Mouse (Mus musculus): ENCODE measurements around the gene Pcx. TPM values are rescaled to one million over a fixed set of nuclear protein-coding genes. Genes with fewer than 3 reads are reported as not detected.

Pcx gene
- polyA plus RNA-seq, 2 experiments, result 16.4 to 25.6 TPM

GRCm38 (mm10) chr19:4497263-4497973 lies 12.9 kb upstream of the Pcx start:
- DNase-seq (ENCODE audit: low read depth in 3 of 3, low spot score in 3 of 3) (peak; percentile 37 to 56 (median 43)), ATAC-seq (ENCODE audit: insufficient read depth) (peak; percentile 40)
- no peaks in the 10 kb centered on the region for H3K9me3 ChIP-seq (ENCODE audit: control insufficient read depth, low read length)
- H3K27ac ChIP-seq, result no peak overlapping the region
- H3K27me3 ChIP-seq (ENCODE audit: control insufficient read depth, insufficient read depth, low read length), result no peaks in the 10 kb centered on the region
- WGBS (ENCODE audit: insufficient replicate concordance), result 3% methylated on average over 4 of the region's 4 CpGs
- H3K4me2 ChIP-seq (ENCODE audit: low read depth), result no peak overlapping the region
- TF ChIP-seq EP300 (IDR thresholded peaks at IDR 0.05; ENCODE audit: low read depth) (no peak), CTCF (IDR thresholded peaks at IDR 0.05; ENCODE audit: low read depth) (peak; percentile 97)
- H3K9ac ChIP-seq (replicated peaks), result no peak overlapping the region
- no peak overlapping the region for H3K4me3 ChIP-seq (ENCODE audit: insufficient read depth in 1 of 2, low read depth in 2 of 2, low read length in 2 of 2)
- peaks cover 3 to 8% of the 10 kb centered on the region in 2 experiments; a peak in 3 of 4 replicates for H3K4me1 ChIP-seq (replicated peaks; ENCODE audit: control insufficient read depth in 2 of 2, insufficient read depth in 2 of 2, low read length in 1 of 2)
- H3K36me3 ChIP-seq (replicated peaks; ENCODE audit: control insufficient read depth, insufficient read depth, low read depth), result no peaks in the 10 kb centered on the region

GRCm38 (mm10) chr19:4498062-4498933 lies 12.0 kb upstream of the Pcx start, which contains the start of gene 2010003K11Rik:
2010003K11Rik (minus strand) TSS chr19:4498583.
- Histone ChIP-seq H3K4me3 (ENCODE audit: insufficient read depth in 1 of 2, low read depth in 2 of 2, low read length in 2 of 2) (no peak within 1 kb of the TSS), H3K9ac (replicated peaks) (no peak within 1 kb of the TSS), H3K4me2 (ENCODE audit: low read depth) (no peak within 1 kb of the TSS), H3K27ac (no peak within 1 kb of the TSS), H3K9me3 (ENCODE audit: control insufficient read depth, low read length) (no peaks in the 10 kb centered on the region), H3K4me1 (replicated peaks; ENCODE audit: control insufficient read depth in 2 of 2, insufficient read depth in 2 of 2, low read length in 1 of 2) (peaks cover 3 to 8% of the 10 kb centered on the region in 2 experiments; a peak in 3 of 4 replicates), H3K36me3 (replicated peaks; ENCODE audit: control insufficient read depth, insufficient read depth, low read depth) (no peaks in the 10 kb centered on the region), H3K27me3 (ENCODE audit: control insufficient read depth, insufficient read depth, low read length) (no peaks in the 10 kb centered on the region)
- DNase-seq (ENCODE audit: low read depth in 3 of 3, low spot score in 3 of 3) (no peak), ATAC-seq (ENCODE audit: insufficient read depth) (no peak)
- TF ChIP-seq EP300 (IDR thresholded peaks at IDR 0.05; ENCODE audit: low read depth) (no peak), CTCF (IDR thresholded peaks at IDR 0.05; ENCODE audit: low read depth) (no peak)
- 66% methylated on average over 16 of the region's 16 CpGs for WGBS (ENCODE audit: insufficient replicate concordance)

DNA sequence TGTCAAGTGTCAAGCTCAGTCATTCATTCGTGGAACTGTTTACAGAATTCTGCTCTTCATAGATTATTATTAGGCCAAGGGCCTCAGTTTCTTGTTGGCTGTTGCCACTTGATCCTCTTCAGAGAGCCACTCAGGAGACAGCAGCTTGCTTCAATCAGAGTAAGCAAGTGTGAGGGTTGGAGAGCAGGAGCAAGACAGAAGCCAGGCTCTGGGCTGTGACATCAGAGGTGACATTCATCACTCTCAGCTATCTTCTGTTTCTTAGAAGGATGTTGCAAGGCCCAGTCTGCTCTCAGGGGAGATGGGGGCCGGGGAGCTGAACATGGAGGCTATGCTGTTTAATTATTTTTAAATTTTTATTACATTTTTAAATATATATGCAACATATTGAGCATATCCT lies 7.6 kb upstream of the Pcx start:
- DNase-seq (ENCODE audit: low read depth in 3 of 3, low spot score in 3 of 3) (no peak), ATAC-seq (ENCODE audit: insufficient read depth) (no peak)
- WGBS (ENCODE audit: insufficient replicate concordance), result 54% methylated on average over 2 of the region's 2 CpGs
- Histone ChIP-seq H3K27ac (no peak overlapping the region), H3K36me3 (replicated peaks; ENCODE audit: control insufficient read depth, insufficient read depth, low read depth) (no peaks in the 10 kb centered on the region), H3K27me3 (ENCODE audit: control insufficient read depth, insufficient read depth, low read length) (no peaks in the 10 kb centered on the region), H3K9ac (replicated peaks) (no peak overlapping the region), H3K9me3 (ENCODE audit: control insufficient read depth, low read length) (no peaks in the 10 kb centered on the region), H3K4me1 (replicated peaks; ENCODE audit: control insufficient read depth in 2 of 2, insufficient read depth in 2 of 2, low read length in 1 of 2) (peaks cover 3 to 12% of the 10 kb centered on the region in 2 experiments; a peak in 3 of 4 replicates), H3K4me2 (ENCODE audit: low read depth) (no peak overlapping the region), H3K4me3 (ENCODE audit: insufficient read depth in 1 of 2, low read depth in 2 of 2, low read length in 2 of 2) (no peak overlapping the region)
- no peak for TF ChIP-seq CTCF (IDR thresholded peaks at IDR 0.05; ENCODE audit: low read depth)

DNA sequence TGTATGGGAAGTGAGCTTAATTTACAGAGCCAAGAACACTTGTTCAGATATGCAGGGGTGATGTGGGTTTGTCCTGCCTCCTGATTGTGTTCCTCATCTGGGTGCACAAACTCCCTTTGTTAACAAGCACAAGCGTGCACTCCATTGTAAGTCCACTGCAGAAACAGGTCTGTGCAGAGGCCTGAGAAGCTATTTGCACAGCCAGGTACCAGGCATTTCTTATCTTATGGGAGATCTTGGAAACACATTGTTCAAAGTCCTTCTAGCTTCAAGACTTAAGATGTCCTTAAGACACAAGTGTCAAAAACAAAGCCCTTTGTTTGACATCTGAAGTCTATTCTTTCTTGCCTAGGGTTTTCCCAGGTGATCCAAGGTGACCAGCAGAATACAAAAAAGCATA lies 5.4 kb upstream of the Pcx start:
- peaks cover 5 to 16% of the 10 kb centered on the region in 2 experiments; a peak in 3 of 4 replicates for H3K4me1 ChIP-seq (replicated peaks; ENCODE audit: control insufficient read depth in 2 of 2, insufficient read depth in 2 of 2, low read length in 1 of 2)
- no peak overlapping the region for H3K4me2 ChIP-seq (ENCODE audit: low read depth)
- no peak overlapping the region for H3K4me3 ChIP-seq (ENCODE audit: insufficient read depth in 1 of 2, low read depth in 2 of 2, low read length in 2 of 2)
- no peak overlapping the region for H3K27ac ChIP-seq
- no peaks in the 10 kb centered on the region for H3K36me3 ChIP-seq (replicated peaks; ENCODE audit: control insufficient read depth, insufficient read depth, low read depth)
- DNase-seq (ENCODE audit: low read depth in 3 of 3, low spot score in 3 of 3) (no peak), ATAC-seq (ENCODE audit: insufficient read depth) (no peak)
- no peaks in the 10 kb centered on the region for H3K9me3 ChIP-seq (ENCODE audit: control insufficient read depth, low read length)
- WGBS (ENCODE audit: insufficient replicate concordance), result 77% methylated on average over 1 of the region's 1 CpGs
- TF ChIP-seq EP300 (IDR thresholded peaks at IDR 0.05; ENCODE audit: low read depth) (no peak), CTCF (IDR thresholded peaks at IDR 0.05; ENCODE audit: low read depth) (no peak)
- no peak overlapping the region for H3K9ac ChIP-seq (replicated peaks)
- no peaks in the 10 kb centered on the region for H3K27me3 ChIP-seq (ENCODE audit: control insufficient read depth, insufficient read depth, low read length)

GRCm38 (mm10) chr19:4507746-4508145 lies 2.5 kb upstream of the Pcx start:
- DNase-seq (ENCODE audit: low read depth in 3 of 3, low spot score in 3 of 3) (no peak), ATAC-seq (ENCODE audit: insufficient read depth) (no peak)
- no peak overlapping the region for H3K27ac ChIP-seq
- no peak overlapping the region for H3K4me2 ChIP-seq (ENCODE audit: low read depth)
- H3K9ac ChIP-seq (replicated peaks), result no peak overlapping the region
- H3K36me3 ChIP-seq (replicated peaks; ENCODE audit: control insufficient read depth, insufficient read depth, low read depth), result no peaks in the 10 kb centered on the region
- no peaks in the 10 kb centered on the region for H3K9me3 ChIP-seq (ENCODE audit: control insufficient read depth, low read length)
- H3K4me1 ChIP-seq (replicated peaks; ENCODE audit: control insufficient read depth in 2 of 2, insufficient read depth in 2 of 2, low read length in 1 of 2), result peaks cover 11 to 24% of the 10 kb centered on the region in 2 experiments
- H3K4me3 ChIP-seq (ENCODE audit: insufficient read depth in 1 of 2, low read depth in 2 of 2, low read length in 2 of 2), result no peak overlapping the region
- no peak for TF ChIP-seq EP300 (IDR thresholded peaks at IDR 0.05; ENCODE audit: low read depth)
- TF ChIP-seq CTCF (IDR thresholded peaks at IDR 0.05; ENCODE audit: low read depth), result no peak
- H3K27me3 ChIP-seq (ENCODE audit: control insufficient read depth, insufficient read depth, low read length), result no peaks in the 10 kb centered on the region; the same call in none of the 2 replicates
- 58% methylated on average over 3 of the region's 3 CpGs for WGBS (ENCODE audit: insufficient replicate concordance)

Data from liver, embryonic 14.5 days (tissue).